ENCODE assay signal across 8 mouse cellular contexts in genomic region chr12:112808212-112808586, GRCm38 (mm10). TPM values are rescaled to one million over a fixed set of nuclear protein-coding genes. Genes with fewer than 3 reads are reported as not detected.
DNase-seq lines count a peak whose midpoint lies in the region; ATAC-seq and TF ChIP-seq lines count a peak whose summit lies in the region.

No protein-coding gene starts in this region.

- peak overlapping the region; percentile 90 for H3K4me3 ChIP-seq in gastrocnemius, adult 2 months
- peak overlapping the region; percentile 45 for H3K4me3 ChIP-seq in C2C12 (ENCODE audit: insufficient read depth, poor library complexity, severe bottlenecking)
- peak overlapping the region; percentile 65 for H3K4me3 ChIP-seq in forebrain, embryonic 14.5 days (ENCODE audit: low read depth, low read length)
- peak overlapping the region; percentile 62 for H3K4me3 ChIP-seq in liver, embryonic 15.5 days (replicated peaks)

- peaks cover 15% of the 10 kb centered on the region for H3K79me2 ChIP-seq in C2C12 (ENCODE audit: control insufficient read depth, insufficient read depth)

- H3K9me3 ChIP-seq in forebrain, embryonic 14.5 days (replicated peaks; ENCODE audit: control insufficient read depth, low read length) = no peaks in the 10 kb centered on the region
- H3K9me3 ChIP-seq in liver, embryonic 15.5 days (replicated peaks) = no peaks in the 10 kb centered on the region

- H3ac ChIP-seq in C2C12 (ENCODE audit: control insufficient read depth, insufficient read length, low read depth) = peak overlapping the region; percentile 58

- no peak for DNase-seq in gastrocnemius, adult 2 months
- DNase-seq in gastrocnemius, postnatal 25 days = no peak
- DNase-seq in forebrain, embryonic 14.5 days (ENCODE audit: low spot score) = peak; percentile 14
- no peak for DNase-seq in left cerebral cortex, postnatal 25 days (ENCODE audit: low spot score in 2 of 2)
- no peak for DNase-seq in ovary, postnatal 36 days (ENCODE audit: low spot score)
- no peak for DNase-seq in urinary bladder, postnatal 10 days (ENCODE audit: low spot score)

- ATAC-seq in forebrain, embryonic 14.5 days = peak; percentile 28
- peak; percentile 3; the same call in 1 of the 2 replicates for ATAC-seq in liver, embryonic 15.5 days (ENCODE audit: insufficient read depth)

- H3K9ac ChIP-seq in forebrain, embryonic 14.5 days (ENCODE audit: low read length) = peak overlapping the region; percentile 71
- no peak overlapping the region for H3K9ac ChIP-seq in liver, embryonic 15.5 days

- H3K27ac ChIP-seq in gastrocnemius, adult 2 months = peak overlapping the region; percentile 74
- peak overlapping the region; percentile 71; the same call in 1 of the 2 replicates for H3K27ac ChIP-seq in forebrain, embryonic 14.5 days (ENCODE audit: low read depth, low read length)
- no peak overlapping the region for H3K27ac ChIP-seq in liver, embryonic 15.5 days (replicated peaks)

- TF ChIP-seq CTCF in gastrocnemius, adult 2 months (IDR thresholded peaks at IDR 0.05) = no peak
- TF ChIP-seq CTCF in C2C12 (IDR thresholded peaks at IDR 0.05; ENCODE audit: control insufficient read depth, insufficient read depth, insufficient read length) = no peak

- H3K4me1 ChIP-seq in forebrain, embryonic 14.5 days (ENCODE audit: control insufficient read depth, insufficient read depth, low read length) = peaks cover 12% of the 10 kb centered on the region
- H3K4me1 ChIP-seq in liver, embryonic 15.5 days (replicated peaks) = peaks cover 20% of the 10 kb centered on the region

- intact Hi-C loops in gastrocnemius, adult 2 months (cut with DNase I) = loop anchor here (2.0 kb wide), 1 partner anchor 21 kb away; the partner anchor contains the start of gene Cdca4
- intact Hi-C loops in left cerebral cortex, postnatal 25 days (cut with DNase I) = loop anchor here (1.0 kb wide), 1 partner anchor 21 kb away; the partner anchor contains the start of gene Cdca4

- H3K27me3 ChIP-seq in C2C12 (ENCODE audit: control insufficient read depth, insufficient read depth, insufficient read length) = no peaks in the 10 kb centered on the region
- H3K27me3 ChIP-seq in forebrain, embryonic 14.5 days (replicated peaks; ENCODE audit: control insufficient read depth, insufficient read depth, low read length) = 0 out of 2 replicates have a peak, but pooled peaks cover 2% of the 10 kb centered on the region
- H3K27me3 ChIP-seq in liver, embryonic 15.5 days = peaks cover 85% of the 10 kb centered on the region

- no peaks in the 10 kb centered on the region for H3K36me3 ChIP-seq in C2C12 (ENCODE audit: control insufficient read depth, insufficient read depth)
- 0 out of 2 replicates have a peak, but pooled peaks cover 5% of the 10 kb centered on the region for H3K36me3 ChIP-seq in forebrain, embryonic 14.5 days (ENCODE audit: control insufficient read depth, insufficient read depth, low read length)
- no peaks in the 10 kb centered on the region for H3K36me3 ChIP-seq in liver, embryonic 15.5 days (replicated peaks)

- H3K79me3 ChIP-seq in C2C12 (ENCODE audit: low read depth) = peaks cover 1% of the 10 kb centered on the region

- H3K4me2 ChIP-seq in forebrain, embryonic 14.5 days (ENCODE audit: low read length) = peak overlapping the region; percentile 79
- peak overlapping the region; percentile 84 for H3K4me2 ChIP-seq in liver, embryonic 15.5 days

- 63% methylated on average over 5 of the region's 5 CpGs for WGBS in forebrain, embryonic 14.5 days
- WGBS in liver, embryonic 15.5 days (ENCODE audit: insufficient replicate concordance) = 76% methylated on average over 5 of the region's 5 CpGs

TF ChIP-seq in C2C12, 6 proteins besides CTCF, POLR2A, EP300 and RAD21:
- no peak for TF ChIP-seq MAX (IDR thresholded peaks at IDR 0.05)
- TF ChIP-seq MYOG (IDR thresholded peaks at IDR 0.05; ENCODE audit: control insufficient read depth, extremely low read depth, insufficient read length) = no peak
- TF ChIP-seq FOSL1 (IDR thresholded peaks at IDR 0.05; ENCODE audit: insufficient read depth, low read length, poor library complexity, severe bottlenecking) = no peak
- no peak for TF ChIP-seq CEBPB (IDR thresholded peaks at IDR 0.05; ENCODE audit: low read depth)
- TF ChIP-seq USF1 (IDR thresholded peaks at IDR 0.05; ENCODE audit: low read depth) = no peak
- no peak for TF ChIP-seq MYOD1 (IDR thresholded peaks at IDR 0.05; ENCODE audit: control insufficient read depth, insufficient read length, low read depth)

RNA-seq across cellular contexts. Expression of gene Clba1, which starts 0.5 kb away (rescaled TPM):
- under 1 TPM; 0.20 to 0.36 TPM for total RNA-seq in gastrocnemius, adult 2 months (2021)
- under 1 TPM; 0.46 to 0.96 TPM for total RNA-seq in gastrocnemius, postnatal 25 days (2021)
- 25.2 TPM for polyA plus RNA-seq in C2C12 (2012; fragmentation: generic; extraction: Trizol)
- 17.0 and 19.4 TPM in 2 replicates for polyA plus RNA-seq in forebrain, embryonic 14.5 days (2014; fragmentation: Nextera tagmentation; extraction: Ambion mirVana)
- polyA plus RNA-seq in liver, embryonic 15.5 days (2015; fragmentation: Nextera tagmentation; extraction: Ambion mirVana) = 0.43 and 0.61 TPM in 2 replicates
- total RNA-seq in left cerebral cortex, postnatal 25 days (2021) = 10 to 100 TPM; 17.1 to 17.7 TPM

RNA-seq across cellular contexts. Expression of gene Ahnak2, which starts 5.7 kb away (rescaled TPM):
- total RNA-seq in gastrocnemius, adult 2 months (2021) = 1 to 10 TPM; 5.0 to 8.5 TPM
- total RNA-seq in gastrocnemius, postnatal 25 days (2021) = 10 to 100 TPM in 1 of 2 experiments, 1 to 10 TPM in 1; 4.9 to 11.8 TPM
- polyA plus RNA-seq in C2C12 (2012; fragmentation: generic; extraction: Trizol) = 15.8 TPM
- polyA plus RNA-seq in forebrain, embryonic 14.5 days (2014; fragmentation: Nextera tagmentation; extraction: Ambion mirVana) = 0.29 and 0.51 TPM in 2 replicates
- polyA plus RNA-seq in liver, embryonic 15.5 days (2015; fragmentation: Nextera tagmentation; extraction: Ambion mirVana) = 0.18 and 0.23 TPM in 2 replicates
- 1 to 10 TPM; 5.3 to 5.5 TPM for total RNA-seq in left cerebral cortex, postnatal 25 days (2021)

RNA-seq across cellular contexts. Expression of gene Cdca4, which starts 21.0 kb away (rescaled TPM):
- 1 to 10 TPM; 3.0 to 3.1 TPM for total RNA-seq in gastrocnemius, adult 2 months (2021)
- total RNA-seq in gastrocnemius, postnatal 25 days (2021) = 1 to 10 TPM; 3.4 to 3.5 TPM
- 61.9 TPM for polyA plus RNA-seq in C2C12 (2012; fragmentation: generic; extraction: Trizol)
- 101 and 112 TPM in 2 replicates for polyA plus RNA-seq in forebrain, embryonic 14.5 days (2014; fragmentation: Nextera tagmentation; extraction: Ambion mirVana)
- 62.9 and 67.0 TPM in 2 replicates for polyA plus RNA-seq in liver, embryonic 15.5 days (2015; fragmentation: Nextera tagmentation; extraction: Ambion mirVana)
- 10 to 100 TPM in 1 of 2 experiments, 1 to 10 TPM in 1; 9.5 to 10.6 TPM for total RNA-seq in left cerebral cortex, postnatal 25 days (2021)

RNA-seq across cellular contexts. Expression of gene Pld4, which starts 47.7 kb away (rescaled TPM):
- 1 to 10 TPM; 1.7 to 4.0 TPM for total RNA-seq in gastrocnemius, adult 2 months (2021)
- 1 to 10 TPM; 3.5 to 3.9 TPM for total RNA-seq in gastrocnemius, postnatal 25 days (2021)
- polyA plus RNA-seq in C2C12 (2012; fragmentation: generic; extraction: Trizol) = not detected
- polyA plus RNA-seq in forebrain, embryonic 14.5 days (2014; fragmentation: Nextera tagmentation; extraction: Ambion mirVana) = 5.9 and 7.0 TPM in 2 replicates
- 22.4 and 23.3 TPM in 2 replicates for polyA plus RNA-seq in liver, embryonic 15.5 days (2015; fragmentation: Nextera tagmentation; extraction: Ambion mirVana)
- 10 to 100 TPM in 1 of 2 experiments, 1 to 10 TPM in 1; 9.3 to 10.7 TPM for total RNA-seq in left cerebral cortex, postnatal 25 days (2021)

RNA-seq across cellular contexts. Expression of gene Gpr132, which starts 59.8 kb away (rescaled TPM):
- under 1 TPM in 1 of 2 experiments, not detected in 1; 0.14 TPM for total RNA-seq in gastrocnemius, adult 2 months (2021)
- under 1 TPM in 1 of 2 experiments, not detected in 1; 0.11 TPM for total RNA-seq in gastrocnemius, postnatal 25 days (2021)
- 0.06 TPM for polyA plus RNA-seq in C2C12 (2012; fragmentation: generic; extraction: Trizol)
- polyA plus RNA-seq in forebrain, embryonic 14.5 days (2014; fragmentation: Nextera tagmentation; extraction: Ambion mirVana) = not detected in 2 replicates
- 0.26 and 0.32 TPM in 2 replicates for polyA plus RNA-seq in liver, embryonic 15.5 days (2015; fragmentation: Nextera tagmentation; extraction: Ambion mirVana)
- total RNA-seq in left cerebral cortex, postnatal 25 days (2021) = not detected

Comparison
In these comparisons a context has a peak if more than half of its experiments do, and no peak if none do; other contexts are left out.
1. RNA of gene Clba1, which starts 0.5 kb away (total RNA-seq): 17.1 to 17.7 TPM in left cerebral cortex, postnatal 25 days; 0.46 to 0.96 TPM in gastrocnemius, postnatal 25 days and 0.20 to 0.36 TPM in gastrocnemius, adult 2 months; every median in the first group is over 4 times any median in the second.
2. Peak in every context shown above with its lines, with median percentiles within 50 percentile points of each other: H3K4me3 ChIP-seq.